18 mouse cellular contexts compared by ENCODE assay signal in genomic region chr11:33196447-33197132, GRCm38 (mm10). TPM values are rescaled to one million over a fixed set of nuclear protein-coding genes. Genes with fewer than 3 reads are reported as not detected.
A peak's percentile ranks its signal among the peaks of the same experiment; 100 is the strongest.
DNase-seq lines count a peak whose midpoint lies in the region; ATAC-seq lines count a peak whose summit lies in the region.
"Had no signal": no experiment of that assay in that cellular context is flagged by ENCODE, and none has a peak within 500 bp of the region (broad histone marks: within the 10 kb centered on the region; RNA-seq: fewer than 3 reads in every experiment).

No protein-coding gene starts in this region.

- H3K9me3 ChIP-seq in liver, embryonic 11.5 days (ENCODE audit: control insufficient read depth, low read length): no peaks in the 10 kb centered on the region
- H3K9me3 ChIP-seq in liver, embryonic 12.5 days (replicated peaks): no peaks in the 10 kb centered on the region
- peaks cover 3% of the 10 kb centered on the region; the same call in 1 of the 2 replicates for H3K9me3 ChIP-seq in neural tube, embryonic 11.5 days (ENCODE audit: control insufficient read depth, low read length)

- H3K36me3 ChIP-seq in liver, embryonic 11.5 days (ENCODE audit: control insufficient read depth, insufficient read depth, low read length): no peaks in the 10 kb centered on the region
- H3K36me3 ChIP-seq in liver, embryonic 12.5 days: no peaks in the 10 kb centered on the region
- H3K36me3 ChIP-seq in neural tube, embryonic 11.5 days (ENCODE audit: control insufficient read depth, insufficient read depth, low read length): no peaks in the 10 kb centered on the region

- peaks cover 6% of the 10 kb centered on the region; the same call in 1 of the 2 replicates for H3K4me1 ChIP-seq in liver, embryonic 11.5 days (replicated peaks; ENCODE audit: control insufficient read depth, insufficient read depth, low read length)
- H3K4me1 ChIP-seq in liver, embryonic 12.5 days: peaks cover 15% of the 10 kb centered on the region
- H3K4me1 ChIP-seq in neural tube, embryonic 11.5 days (ENCODE audit: control insufficient read depth, insufficient read depth, low read length): peaks cover 13% of the 10 kb centered on the region

- H3K27ac ChIP-seq in liver, embryonic 11.5 days (ENCODE audit: low read depth, low read length): no peak overlapping the region
- H3K27ac ChIP-seq in liver, embryonic 12.5 days: no peak overlapping the region
- no peak overlapping the region for H3K27ac ChIP-seq in neural tube, embryonic 11.5 days (ENCODE audit: low read depth, low read length)

- no peak overlapping the region for H3K9ac ChIP-seq in liver, embryonic 11.5 days (ENCODE audit: low read depth, low read length)
- H3K9ac ChIP-seq in liver, embryonic 12.5 days: no peak overlapping the region
- H3K9ac ChIP-seq in neural tube, embryonic 11.5 days (ENCODE audit: low read length): no peak overlapping the region

- H3K4me2 ChIP-seq in liver, embryonic 11.5 days: no peak overlapping the region
- no peak overlapping the region for H3K4me2 ChIP-seq in liver, embryonic 12.5 days
- H3K4me2 ChIP-seq in neural tube, embryonic 11.5 days (ENCODE audit: low read depth): no peak overlapping the region

- peaks cover 93% of the 10 kb centered on the region for H3K27me3 ChIP-seq in liver, embryonic 11.5 days (replicated peaks; ENCODE audit: control insufficient read depth, insufficient read depth, low read length)
- peaks cover 93% of the 10 kb centered on the region for H3K27me3 ChIP-seq in liver, embryonic 12.5 days (replicated peaks)
- H3K27me3 ChIP-seq in neural tube, embryonic 11.5 days (ENCODE audit: control insufficient read depth, insufficient read depth, low read length): peaks cover 82% of the 10 kb centered on the region

- no peak for ATAC-seq in liver, embryonic 11.5 days (replicated peaks; ENCODE audit: low FRiP score)
- no peak for ATAC-seq in liver, embryonic 12.5 days
- no peak for ATAC-seq in neural tube, embryonic 11.5 days (ENCODE audit: insufficient read depth, low FRiP score, low TSS enrichment)
- no peak for ATAC-seq in megakaryocyte, adult 5-6 weeks (ENCODE audit: poor library complexity, severe bottlenecking)
- ATAC-seq: intestine, postnatal 0 days had no signal

- no peak overlapping the region for H3K4me3 ChIP-seq in liver, embryonic 11.5 days (ENCODE audit: low read depth, low read length)
- no peak overlapping the region for H3K4me3 ChIP-seq in liver, embryonic 12.5 days
- H3K4me3 ChIP-seq in neural tube, embryonic 11.5 days (ENCODE audit: low read depth, low read length): no peak overlapping the region
- H3K4me3 ChIP-seq: myocyte had no signal

- WGBS in liver, embryonic 11.5 days: 14% methylated on average over 24 of the region's 24 CpGs
- WGBS in liver, embryonic 12.5 days (ENCODE audit: insufficient replicate concordance): 10% methylated on average over 24 of the region's 24 CpGs
- 12% methylated on average over 24 of the region's 24 CpGs for WGBS in neural tube, embryonic 11.5 days

- peak; percentile 51 for DNase-seq in liver, embryonic 11.5 days (ENCODE audit: low spot score)
- DNase-seq in cerebellum, postnatal 10 days: peak; percentile 39 to 54
- DNase-seq in embryo, embryonic 9.5 days (ENCODE audit: extremely low spot score): peak; percentile 50
- DNase-seq in neural tube, embryonic 11.5 days (ENCODE audit: low spot score): peak; percentile 26
- DNase-seq in adipocyte (ENCODE audit: low spot score): no peak
- no peak for DNase-seq in left cerebral cortex, adult 8-10 months (ENCODE audit: low spot score in 2 of 2)
- DNase-seq: adrenal gland, postnatal 36 days; gastrocnemius, postnatal 36 days; kidney, postnatal 14 days; lung, adult 2 months; right cerebral cortex, adult 18-20 months had no signal

RNA-seq across cellular contexts. Expression of gene Tlx3, which starts 6.8 kb away (rescaled TPM):
- polyA plus RNA-seq in liver, embryonic 11.5 days (2014; fragmentation: Nextera tagmentation; extraction: Ambion mirVana): not detected in 2 replicates
- not detected in 2 replicates for polyA plus RNA-seq in liver, embryonic 12.5 days (2016; fragmentation: Nextera tagmentation; extraction: Ambion mirVana)
- polyA plus RNA-seq in neural tube, embryonic 11.5 days (2014; fragmentation: Nextera tagmentation; extraction: Ambion mirVana): 22.4 and 28.5 TPM in 2 replicates
- total RNA-seq in megakaryocyte, adult 5-6 weeks (2015): not detected in 2 replicates
- not detected in 2 replicates for total RNA-seq in megakaryocyte, adult 5-6 weeks (2017)
- not detected for total RNA-seq in left cerebral cortex, adult 8-10 months (2022)
- total RNA-seq: gastrocnemius, postnatal 36 days; layer of hippocampus, postnatal 25 days; megakaryocyte progenitor cell, adult 5-6 weeks had no signal
- polyA plus RNA-seq: heart, postnatal 0 days; intestine, postnatal 0 days; lung, adult 2 months; myocyte had no signal

RNA-seq across cellular contexts. Expression of gene Npm1, which starts 33.6 kb away (rescaled TPM):
- 1,827 and 1,921 TPM in 2 replicates for polyA plus RNA-seq in liver, embryonic 11.5 days (2014; fragmentation: Nextera tagmentation; extraction: Ambion mirVana)
- polyA plus RNA-seq in liver, embryonic 12.5 days (2016; fragmentation: Nextera tagmentation; extraction: Ambion mirVana): 966 and 967 TPM in 2 replicates
- polyA plus RNA-seq in neural tube, embryonic 11.5 days (2014; fragmentation: Nextera tagmentation; extraction: Ambion mirVana): 1,037 and 1,076 TPM in 2 replicates
- 717 and 796 TPM in 2 replicates for total RNA-seq in megakaryocyte, adult 5-6 weeks (2015)
- total RNA-seq in megakaryocyte, adult 5-6 weeks (2017): 1,083 and 1,097 TPM in 2 replicates
- total RNA-seq in left cerebral cortex, adult 8-10 months (2022): 100 to 1,000 TPM; 184 to 202 (median 195) TPM

RNA-seq across cellular contexts. Expression of gene Fgf18, which starts 49.4 kb away (rescaled TPM):
- polyA plus RNA-seq in liver, embryonic 11.5 days (2014; fragmentation: Nextera tagmentation; extraction: Ambion mirVana): 0.56 and 0.90 TPM in 2 replicates
- polyA plus RNA-seq in liver, embryonic 12.5 days (2016; fragmentation: Nextera tagmentation; extraction: Ambion mirVana): 0.44 and 0.60 TPM in 2 replicates
- 6.8 and 9.9 TPM in 2 replicates for polyA plus RNA-seq in neural tube, embryonic 11.5 days (2014; fragmentation: Nextera tagmentation; extraction: Ambion mirVana)
- not detected in 2 replicates for total RNA-seq in megakaryocyte, adult 5-6 weeks (2015)
- total RNA-seq in megakaryocyte, adult 5-6 weeks (2017): not detected in 2 replicates
- 1 to 10 TPM; 2.2 to 3.9 (median 3.0) TPM for total RNA-seq in left cerebral cortex, adult 8-10 months (2022)
- total RNA-seq: megakaryocyte progenitor cell, adult 5-6 weeks had no signal

Comparison
In these comparisons a context has a peak if more than half of its experiments do, and no peak if none do; other contexts are left out.
1. DNase-seq: peak in liver, embryonic 11.5 days (single experiment), cerebellum, postnatal 10 days (2 of 2), embryo, embryonic 9.5 days (single experiment) and neural tube, embryonic 11.5 days (single experiment); none in adipocyte (single experiment) and left cerebral cortex, adult 8-10 months (0 of 2).
2. RNA of gene Tlx3, which starts 6.8 kb away (polyA plus RNA-seq): 22.4 to 28.5 TPM in neural tube, embryonic 11.5 days; not detected in liver, embryonic 11.5 days and not detected in liver, embryonic 12.5 days; every median in the first group is over 10 times any median in the second.